Comparison of ENCODE assay signal across 21 mouse cellular contexts in genomic region chr2:132507521-132507920, GRCm38 (mm10).
DNase-seq lines count a peak whose midpoint lies in the region; ATAC-seq and TF ChIP-seq lines count a peak whose summit lies in the region.
"Had no signal": no experiment of that assay in that cellular context is flagged by ENCODE, and none has a peak within 500 bp of the region (broad histone marks: within the 10 kb centered on the region; RNA-seq: fewer than 3 reads in every experiment).

No protein-coding gene starts in this region.

- no peak for TF ChIP-seq CTCF in lung, postnatal 0 days (IDR thresholded peaks at IDR 0.05)

- H3K4me2 ChIP-seq in embryonic facial prominence, embryonic 12.5 days (replicated peaks) = 0 out of 2 replicates have a peak overlapping the region, but pooled peaks have one; percentile 2
- 0 out of 2 replicates have a peak overlapping the region, but pooled peaks have one; percentile 15 for H3K4me2 ChIP-seq in heart, embryonic 15.5 days
- H3K4me2 ChIP-seq in lung, postnatal 0 days (replicated peaks; ENCODE audit: low read depth, low read length) = no peak overlapping the region
- H3K4me2 ChIP-seq: forebrain, embryonic 15.5 days; hindbrain, embryonic 13.5 days; intestine, embryonic 15.5 days; neural tube, embryonic 12.5 days had no signal

- no peak overlapping the region for H3K4me3 ChIP-seq in embryonic facial prominence, embryonic 12.5 days
- no peak overlapping the region for H3K4me3 ChIP-seq in embryonic facial prominence, embryonic 10.5 days
- H3K4me3 ChIP-seq in heart, embryonic 15.5 days = no peak overlapping the region
- H3K4me3 ChIP-seq in lung, postnatal 0 days (ENCODE audit: low read depth, low read length) = no peak overlapping the region
- H3K4me3 ChIP-seq: erythroblast, embryonic 14.5 days; forebrain, embryonic 15.5 days; hindbrain, embryonic 13.5 days; intestine, embryonic 15.5 days; left cerebral cortex, adult 2 months; midbrain, embryonic 10.5 days; neural tube, embryonic 12.5 days had no signal

- ATAC-seq in embryonic facial prominence, embryonic 12.5 days (ENCODE audit: insufficient number of reproducible peaks, insufficient read depth, low FRiP score, low TSS enrichment) = no peak
- no peak for ATAC-seq in heart, embryonic 15.5 days (replicated peaks; ENCODE audit: insufficient number of reproducible peaks, insufficient read depth, low FRiP score, low read depth)
- ATAC-seq in lung, postnatal 0 days = peak; percentile 19; the same call in 1 of the 2 replicates
- ATAC-seq: forebrain, embryonic 15.5 days; intestine, embryonic 15.5 days had no signal

- H3K27me3 ChIP-seq in embryonic facial prominence, embryonic 12.5 days = no peaks in the 10 kb centered on the region
- H3K27me3 ChIP-seq in embryonic facial prominence, embryonic 10.5 days (replicated peaks; ENCODE audit: low read depth, poor library complexity, severe bottlenecking) = no peaks in the 10 kb centered on the region
- no peaks in the 10 kb centered on the region for H3K27me3 ChIP-seq in heart, embryonic 15.5 days
- H3K27me3 ChIP-seq in lung, postnatal 0 days (replicated peaks; ENCODE audit: insufficient read depth, low read length) = no peaks in the 10 kb centered on the region
- H3K27me3 ChIP-seq: forebrain, embryonic 15.5 days; hindbrain, embryonic 13.5 days; intestine, embryonic 15.5 days; neural tube, embryonic 12.5 days had no signal

- H3K36me3 ChIP-seq in embryonic facial prominence, embryonic 12.5 days = no peaks in the 10 kb centered on the region
- H3K36me3 ChIP-seq in embryonic facial prominence, embryonic 10.5 days (replicated peaks) = no peaks in the 10 kb centered on the region
- no peaks in the 10 kb centered on the region for H3K36me3 ChIP-seq in heart, embryonic 15.5 days
- H3K36me3 ChIP-seq in lung, postnatal 0 days (ENCODE audit: insufficient read depth, low read length) = no peaks in the 10 kb centered on the region
- H3K36me3 ChIP-seq: forebrain, embryonic 15.5 days; hindbrain, embryonic 13.5 days; intestine, embryonic 15.5 days; midbrain, embryonic 10.5 days; neural tube, embryonic 12.5 days had no signal

- H3K9ac ChIP-seq in embryonic facial prominence, embryonic 12.5 days = no peak overlapping the region
- no peak overlapping the region for H3K9ac ChIP-seq in heart, embryonic 15.5 days
- H3K9ac ChIP-seq in lung, postnatal 0 days (replicated peaks; ENCODE audit: low read depth) = no peak overlapping the region
- H3K9ac ChIP-seq: forebrain, embryonic 15.5 days; hindbrain, embryonic 13.5 days; intestine, embryonic 15.5 days; liver, embryonic 14.5 days; neural tube, embryonic 12.5 days had no signal

- no peak for DNase-seq in embryonic facial prominence, embryonic 10.5 days (ENCODE audit: low spot score)
- no peak for DNase-seq in heart, adult 18-20 months
- DNase-seq in lung, postnatal 0 days (ENCODE audit: low spot score) = no peak
- no peak for DNase-seq in lung, postnatal 14 days
- no peak for DNase-seq in gastrocnemius, postnatal 10 days
- DNase-seq: adrenal gland, postnatal 25 days; cerebellum, adult 9-10 months; kidney, postnatal 4 days; lung, postnatal 4 days; right cerebral cortex, postnatal 25 days; thymus, postnatal 25 days had no signal

- 38% methylated on average over 6 of the region's 6 CpGs for WGBS in embryonic facial prominence, embryonic 12.5 days
- WGBS in embryonic facial prominence, embryonic 10.5 days = 52% methylated on average over 6 of the region's 6 CpGs
- 26% methylated on average over 6 of the region's 6 CpGs for WGBS in heart, embryonic 15.5 days
- WGBS in lung, postnatal 0 days = 50% methylated on average over 6 of the region's 6 CpGs

- H3K4me1 ChIP-seq in embryonic facial prominence, embryonic 12.5 days = peaks cover under 1% of the 10 kb centered on the region; the same call in 1 of the 2 replicates
- peaks cover 13% of the 10 kb centered on the region for H3K4me1 ChIP-seq in embryonic facial prominence, embryonic 10.5 days
- H3K4me1 ChIP-seq in heart, embryonic 15.5 days (replicated peaks) = peaks cover 4% of the 10 kb centered on the region
- H3K4me1 ChIP-seq in lung, postnatal 0 days (ENCODE audit: insufficient read depth, low read depth, low read length) = peaks cover under 1% of the 10 kb centered on the region; the same call in 1 of the 2 replicates
- H3K4me1 ChIP-seq: forebrain, embryonic 15.5 days; hindbrain, embryonic 13.5 days; intestine, embryonic 15.5 days; neural tube, embryonic 12.5 days had no signal

- H3K27ac ChIP-seq in embryonic facial prominence, embryonic 12.5 days = no peak overlapping the region
- H3K27ac ChIP-seq in embryonic facial prominence, embryonic 10.5 days (replicated peaks) = no peak overlapping the region
- H3K27ac ChIP-seq in heart, embryonic 15.5 days = no peak overlapping the region
- H3K27ac ChIP-seq in lung, postnatal 0 days (ENCODE audit: low read length) = no peak overlapping the region
- H3K27ac ChIP-seq: forebrain, embryonic 15.5 days; hindbrain, embryonic 13.5 days; intestine, embryonic 15.5 days; liver, embryonic 14.5 days; midbrain, embryonic 10.5 days; neural tube, embryonic 12.5 days had no signal

- H3K9me3 ChIP-seq in embryonic facial prominence, embryonic 12.5 days = no peaks in the 10 kb centered on the region
- H3K9me3 ChIP-seq in embryonic facial prominence, embryonic 10.5 days = no peaks in the 10 kb centered on the region
- H3K9me3 ChIP-seq in heart, embryonic 15.5 days (replicated peaks) = no peaks in the 10 kb centered on the region
- H3K9me3 ChIP-seq in lung, postnatal 0 days (ENCODE audit: low read length) = no peaks in the 10 kb centered on the region
- H3K9me3 ChIP-seq: forebrain, embryonic 15.5 days; hindbrain, embryonic 13.5 days; intestine, embryonic 15.5 days; midbrain, embryonic 10.5 days; neural tube, embryonic 12.5 days had no signal

- no peak for TF ChIP-seq EP300 in lung, postnatal 0 days (IDR thresholded peaks at IDR 0.05)
